Mouse (Mus musculus) liver, embryonic 15.5 days (tissue): Measurements from ENCODE around the gene Naa25. TPM values are rescaled to one million over a fixed set of nuclear protein-coding genes. Genes with fewer than 3 reads are reported as not detected.
A peak's percentile ranks its signal among the peaks of the same experiment; 100 is the strongest.
"Not testable (repeated sequence)": the region's sequence is repeated elsewhere in the genome, so short reads cannot be mapped to it uniquely, and the experiment has no call there.

ENCODE experiments used
- ATAC-seq: fragments of 200-750 bp; cut with Nextera tagmentation; 2 replicates; pipeline ENCODE4 v1.8.0; 2017; ENCODE audit warnings: moderate number of reproducible peaks, mild to moderate bottlenecking, moderate library complexity; ENCODE audit not compliant: insufficient read depth
- H3K27ac ChIP-seq: fragments of 300-500 bp; sonication (generic); replicated peaks from 2 replicates; pipeline ENCODE4 v1.5.1; 2015; ENCODE audit warnings: mild to moderate bottlenecking, inconsistent platforms
- H3K27me3 ChIP-seq: fragments of 300-500 bp; sonication (generic); 2 replicates; pipeline ENCODE4 v1.6.1; 2015; ENCODE audit warnings: mild to moderate bottlenecking, inconsistent platforms
- H3K36me3 ChIP-seq: fragments of 300-500 bp; sonication (generic); replicated peaks from 2 replicates; pipeline ENCODE4 v1.6.1; 2015; ENCODE audit warnings: moderate library complexity, mild to moderate bottlenecking, inconsistent platforms
- H3K4me1 ChIP-seq: fragments of 300-500 bp; sonication (generic); replicated peaks from 2 replicates; pipeline ENCODE4 v1.6.1; 2015; ENCODE audit warnings: inconsistent platforms
- H3K4me2 ChIP-seq: fragments of 300-500 bp; sonication (generic); 2 replicates; pipeline ENCODE4 v1.6.1; 2015; ENCODE audit warnings: moderate library complexity, mild to moderate bottlenecking, inconsistent platforms
- H3K4me3 ChIP-seq: fragments of 300-500 bp; sonication (generic); replicated peaks from 2 replicates; pipeline ENCODE4 v1.5.1; 2015; ENCODE audit warnings: mild to moderate bottlenecking, inconsistent platforms
- H3K9ac ChIP-seq: fragments of 300-500 bp; sonication (generic); 2 replicates; pipeline ENCODE4 v1.6.1; 2015; ENCODE audit warnings: moderate library complexity, mild to moderate bottlenecking, inconsistent platforms
- H3K9me3 ChIP-seq: fragments of 300-500 bp; sonication (generic); replicated peaks from 2 replicates; pipeline ENCODE4 v1.6.1; 2016; ENCODE audit warnings: inconsistent platforms
- WGBS: fragments of 180-500 bp; shearing (Covaris S2); methylation state at CpG from one replicate; pipeline ENCODE4 v1.1.7; 2015; ENCODE audit warnings: mixed read lengths; ENCODE audit not compliant: insufficient replicate concordance; 5-methylcytosine and 5-hydroxymethylcytosine counted together
- polyA plus RNA-seq: library from polyadenylated mRNA; unstranded; fragments of >200 nt; fragmentation: Nextera tagmentation; extraction: Ambion mirVana; gene quantifications from 2 replicates; pipeline ENCODE4 v1.2.1, GENCODE M21; 2015

The Naa25 gene
- 19.2 and 20.0 TPM in 2 replicates for polyA plus RNA-seq

DNA sequence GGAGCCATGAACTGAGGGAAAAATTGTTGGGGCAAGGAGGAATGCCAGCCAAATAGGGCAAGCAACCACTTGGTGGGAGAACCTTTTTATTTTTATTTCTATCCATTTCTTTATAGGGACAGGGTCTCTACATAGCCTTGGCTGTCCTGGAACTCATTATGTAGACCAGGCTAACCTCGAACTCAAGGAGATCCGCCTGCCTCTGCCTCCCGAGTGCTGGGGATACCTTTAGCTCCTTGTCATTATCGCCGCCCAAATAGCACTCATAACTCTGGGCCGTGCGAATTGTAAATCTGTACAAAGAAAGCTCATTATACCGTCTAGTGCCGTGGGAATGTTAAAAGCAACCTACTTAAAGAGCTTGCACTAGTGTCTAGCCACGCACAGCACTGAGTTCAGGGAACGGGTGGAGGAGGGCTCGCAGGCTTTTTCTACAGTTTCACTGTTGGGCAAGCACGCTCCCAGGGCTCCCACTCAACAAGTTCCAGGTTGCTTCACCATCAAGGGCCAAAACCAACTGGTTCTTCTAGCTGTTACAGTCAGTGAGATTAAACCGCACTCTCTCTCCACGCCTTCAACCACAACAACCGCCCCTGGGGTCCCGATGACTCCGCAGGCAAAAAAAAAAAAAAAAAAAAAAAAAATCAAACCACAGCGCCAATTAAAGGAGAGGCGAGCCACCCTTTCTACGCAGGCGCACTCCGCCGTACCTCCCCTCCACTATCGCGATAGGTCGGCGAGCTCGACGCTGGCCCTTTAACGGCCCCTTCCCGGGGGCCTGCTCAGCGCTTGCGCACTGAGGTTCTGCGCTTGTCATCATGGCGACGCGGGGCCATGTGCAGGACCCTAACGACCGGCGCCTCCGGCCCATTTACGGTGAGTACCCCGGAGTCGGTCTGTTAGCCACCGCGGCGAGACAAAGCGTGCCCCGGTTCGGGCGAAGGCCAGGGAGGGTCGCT lies at the start of gene Naa25:
Naa25 (plus strand) TSS at position 750 of the 959 bp plus-strand sequence.
- peak within 1 kb of the TSS; percentile 96 for H3K4me2 ChIP-seq
- WGBS = 6% methylated on average over 53 of the region's 53 CpGs

DNA sequence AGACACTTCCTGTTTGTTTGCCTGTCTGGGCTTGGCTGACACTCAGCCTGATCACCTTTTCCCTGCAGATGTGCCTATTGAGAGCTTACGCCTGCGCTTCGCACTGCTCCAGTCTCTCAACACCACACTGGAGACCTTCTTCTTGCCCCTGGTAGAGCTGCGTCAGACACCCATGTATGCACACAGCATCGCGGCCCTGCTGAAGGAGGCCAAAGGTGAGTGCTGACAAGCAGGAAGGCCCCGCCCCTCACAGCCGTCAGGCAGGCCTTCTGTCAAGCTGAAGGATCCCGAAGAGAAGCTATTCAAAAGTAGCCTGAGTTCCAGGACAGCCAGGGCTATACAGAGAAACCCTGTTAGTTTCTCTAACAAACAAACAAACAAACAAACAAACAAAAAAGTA lies 38.5 kb upstream of the Naa25 start:
- H3K27ac ChIP-seq = no peak overlapping the region
- H3K27me3 ChIP-seq = no peaks in the 10 kb centered on the region
- no peak overlapping the region for H3K9ac ChIP-seq
- H3K4me3 ChIP-seq = no peak overlapping the region
- 80% methylated on average over 9 of the region's 9 CpGs for WGBS
- ATAC-seq = no peak
- no peak overlapping the region for H3K4me2 ChIP-seq
- H3K9me3 ChIP-seq = no peaks in the 10 kb centered on the region
- H3K36me3 ChIP-seq = peaks cover 100% of the 10 kb centered on the region
- H3K4me1 ChIP-seq = no peaks in the 10 kb centered on the region

More for the DNA sequence above, at the start of gene Naa25:
- peak within 1 kb of the TSS; percentile 97 for H3K4me3 ChIP-seq
- H3K27ac ChIP-seq = peak within 1 kb of the TSS; percentile 95
- H3K36me3 ChIP-seq = peaks cover 17% of the 10 kb centered on the region
- H3K4me1 ChIP-seq = peaks cover 52% of the 10 kb centered on the region
- no peaks in the 10 kb centered on the region for H3K27me3 ChIP-seq
- peak within 1 kb of the TSS; percentile 87 for H3K9ac ChIP-seq
- no peaks in the 10 kb centered on the region for H3K9me3 ChIP-seq
- peak; percentile 91 for ATAC-seq

DNA sequence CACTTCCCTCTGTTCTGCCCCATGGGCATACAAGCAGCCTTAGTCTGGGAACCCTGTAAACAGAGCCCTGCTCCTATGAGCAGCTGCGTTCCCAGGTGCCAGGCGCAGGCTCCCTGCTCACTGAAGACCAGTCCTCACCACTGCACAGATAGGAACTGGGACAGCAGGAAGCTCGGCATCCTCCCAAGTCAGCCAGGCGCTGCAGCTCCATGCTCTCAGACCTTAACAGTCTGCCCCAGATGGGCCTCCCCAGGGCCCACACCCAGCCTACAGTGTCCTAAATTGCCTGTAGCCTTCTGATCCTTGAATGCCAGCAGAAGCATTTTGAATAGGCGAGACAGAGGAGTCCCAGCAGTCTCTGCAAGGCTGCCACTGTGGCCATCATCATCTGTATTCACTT lies 36.0 kb upstream of the Naa25 start:
- no peaks in the 10 kb centered on the region for H3K9me3 ChIP-seq
- H3K9ac ChIP-seq = no peak overlapping the region
- 84% methylated on average over 5 of the region's 5 CpGs for WGBS
- ATAC-seq = no peak
- H3K27me3 ChIP-seq = no peaks in the 10 kb centered on the region
- H3K4me1 ChIP-seq = no peaks in the 10 kb centered on the region
- H3K4me3 ChIP-seq = no peak overlapping the region
- peaks cover 100% of the 10 kb centered on the region for H3K36me3 ChIP-seq
- H3K27ac ChIP-seq = no peak overlapping the region
- no peak overlapping the region for H3K4me2 ChIP-seq

DNA sequence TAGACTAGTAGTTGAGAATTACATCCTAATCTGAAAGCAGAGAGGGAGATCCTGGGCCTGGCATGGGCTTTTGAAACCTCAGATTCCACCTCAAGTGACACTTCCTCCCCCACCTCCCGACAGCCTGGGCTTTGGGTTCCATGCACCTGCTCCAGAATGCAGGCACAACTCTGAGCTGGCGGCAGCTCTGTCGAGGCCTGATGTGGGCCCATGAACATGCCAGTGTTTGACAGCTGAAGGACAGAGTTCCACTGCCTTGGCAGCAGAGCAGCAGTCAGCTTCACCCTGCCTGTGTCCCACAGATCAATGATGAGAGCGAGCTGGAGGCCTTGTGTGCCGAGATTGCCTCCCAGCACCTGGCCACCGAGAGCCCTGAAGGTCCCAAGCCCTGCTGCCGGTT lies 34.3 kb upstream of the Naa25 start:
- Histone ChIP-seq H3K9ac (no peak overlapping the region), H3K9me3 (no peaks in the 10 kb centered on the region), H3K4me1 (no peaks in the 10 kb centered on the region), H3K27ac (no peak overlapping the region), H3K27me3 (no peaks in the 10 kb centered on the region), H3K4me2 (no peak overlapping the region), H3K4me3 (no peak overlapping the region), H3K36me3 (peaks cover 100% of the 10 kb centered on the region)
- no peak for ATAC-seq
- 90% methylated on average over 7 of the region's 7 CpGs for WGBS

DNA sequence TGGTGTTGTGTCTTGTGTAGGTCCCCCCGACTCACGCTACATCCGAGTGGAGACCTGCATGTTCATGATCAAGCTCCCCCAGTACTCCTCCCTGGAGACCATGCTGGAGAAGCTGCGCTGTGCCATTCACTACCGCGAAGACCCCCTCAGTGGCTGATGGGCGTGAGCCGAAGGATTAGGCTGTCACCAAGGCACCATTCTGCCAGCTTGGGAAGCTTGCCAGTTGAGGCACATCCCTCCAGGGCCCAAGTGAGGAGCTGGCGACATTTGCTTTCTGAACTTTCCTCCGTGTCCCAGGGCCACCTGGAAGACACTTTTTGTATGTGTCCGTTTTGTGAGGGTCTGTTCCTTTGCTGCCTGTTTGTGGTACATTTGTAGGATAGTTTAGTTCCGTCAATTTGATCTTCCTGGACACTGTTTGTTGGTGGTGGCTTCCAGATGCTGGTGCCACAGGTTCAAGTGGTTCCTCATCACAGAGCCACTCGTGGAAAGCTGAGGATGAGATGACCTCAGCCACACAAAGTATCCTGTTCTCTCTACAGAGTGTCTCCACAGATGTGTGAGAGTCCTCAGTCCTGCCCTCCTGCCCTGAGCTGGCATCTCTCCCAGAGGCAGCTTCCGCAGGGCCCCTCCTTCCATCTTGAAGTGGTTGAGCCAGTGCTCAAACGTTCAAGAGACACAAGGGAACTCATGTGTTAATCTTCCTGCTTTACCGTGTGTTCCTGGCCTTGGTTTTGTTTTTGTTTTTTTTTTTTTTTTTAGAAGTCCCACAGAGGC lies 31.1 kb upstream of the Naa25 start:
- no peak overlapping the region for H3K9ac ChIP-seq
- no peaks in the 10 kb centered on the region for H3K27me3 ChIP-seq
- ATAC-seq = no peak
- WGBS = 79% methylated on average over 16 of the region's 16 CpGs
- H3K4me2 ChIP-seq = no peak overlapping the region
- no peak overlapping the region for H3K4me3 ChIP-seq
- no peaks in the 10 kb centered on the region for H3K4me1 ChIP-seq
- H3K27ac ChIP-seq = no peak overlapping the region
- H3K9me3 ChIP-seq = no peaks in the 10 kb centered on the region
- H3K36me3 ChIP-seq = peaks cover 82% of the 10 kb centered on the region

DNA sequence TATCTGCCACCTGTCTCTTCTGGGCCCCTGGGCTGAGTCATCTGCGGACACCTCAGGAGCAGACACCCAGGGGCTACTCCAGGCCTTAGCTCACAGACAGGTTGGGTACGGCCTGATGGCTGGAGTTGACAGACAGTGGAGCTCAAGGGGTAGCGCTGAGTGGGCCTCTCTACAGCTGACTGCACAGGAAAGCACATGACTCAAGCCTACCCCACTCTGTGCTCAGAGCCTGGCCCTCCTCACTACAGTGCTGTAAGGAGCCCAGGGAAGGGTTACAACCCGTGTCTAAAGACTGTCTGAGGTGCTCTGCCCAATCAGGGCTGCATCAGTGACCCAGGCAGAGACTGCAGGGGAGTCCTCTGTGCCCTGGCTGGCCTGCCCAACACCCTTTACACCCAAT lies 30.5 kb upstream of the Naa25 start:
- 82% methylated on average over 4 of the region's 4 CpGs for WGBS
- no peak overlapping the region for H3K4me2 ChIP-seq
- no peak overlapping the region for H3K27ac ChIP-seq
- H3K4me3 ChIP-seq = no peak overlapping the region
- no peak overlapping the region for H3K9ac ChIP-seq
- no peak; the same call in 1 of the 2 replicates for ATAC-seq
- no peaks in the 10 kb centered on the region for H3K9me3 ChIP-seq
- H3K36me3 ChIP-seq = peaks cover 82% of the 10 kb centered on the region
- no peaks in the 10 kb centered on the region for H3K27me3 ChIP-seq
- H3K4me1 ChIP-seq = no peaks in the 10 kb centered on the region

DNA sequence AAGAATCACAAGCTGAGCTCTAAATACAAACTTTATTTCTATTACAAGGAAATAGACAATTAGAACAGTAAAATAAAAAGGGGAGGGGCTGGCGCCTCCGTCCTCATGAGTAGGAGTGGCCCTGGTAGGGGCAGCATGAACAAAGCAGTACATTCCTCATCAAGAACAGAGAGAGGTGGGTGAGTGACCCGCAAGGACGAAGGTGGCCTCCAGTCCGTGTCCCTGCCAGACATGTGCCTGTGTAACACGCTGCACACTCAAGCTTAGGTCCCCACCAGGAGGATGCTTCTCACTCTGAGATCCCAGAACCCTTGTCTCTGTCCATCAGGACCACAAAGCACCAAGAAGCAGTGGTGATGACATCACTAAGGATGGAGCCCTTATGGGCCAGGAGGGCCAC lies 26.0 kb upstream of the Naa25 start:
- Histone ChIP-seq H3K9ac (no peak overlapping the region), H3K27ac (no peak overlapping the region), H3K4me2 (no peak overlapping the region), H3K36me3 (peaks cover 76% of the 10 kb centered on the region), H3K27me3 (no peaks in the 10 kb centered on the region), H3K4me1 (no peaks in the 10 kb centered on the region), H3K4me3 (no peak overlapping the region), H3K9me3 (no peaks in the 10 kb centered on the region)
- no peak for ATAC-seq
- WGBS = 86% methylated on average over 6 of the region's 6 CpGs

DNA sequence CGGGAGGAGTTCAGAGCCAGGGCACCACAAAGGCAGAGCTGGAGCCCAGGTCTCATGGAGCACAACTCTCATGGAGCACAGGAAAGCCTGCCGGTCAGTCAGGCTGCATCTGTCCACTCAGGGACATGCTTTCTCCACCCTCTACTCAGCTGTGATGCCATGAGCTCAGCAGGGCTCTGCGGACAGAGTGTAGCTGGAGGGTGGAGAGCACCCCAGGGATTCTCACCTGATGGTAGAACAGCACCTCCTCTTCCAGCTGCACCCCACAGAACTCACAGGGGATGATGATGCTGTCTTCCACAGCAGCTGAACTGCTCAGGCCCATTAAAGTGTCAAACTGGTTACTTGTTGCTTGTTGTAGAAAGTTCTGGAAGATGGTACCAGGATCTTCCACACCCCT lies 22.9 kb upstream of the Naa25 start:
- WGBS = 80% methylated on average over 3 of the region's 3 CpGs
- H3K4me1 ChIP-seq = peaks cover 6% of the 10 kb centered on the region
- no peak overlapping the region for H3K9ac ChIP-seq
- no peak overlapping the region for H3K27ac ChIP-seq
- ATAC-seq = no peak
- no peak overlapping the region for H3K4me2 ChIP-seq
- no peaks in the 10 kb centered on the region for H3K27me3 ChIP-seq
- no peaks in the 10 kb centered on the region for H3K9me3 ChIP-seq
- H3K36me3 ChIP-seq = peaks cover 75% of the 10 kb centered on the region
- H3K4me3 ChIP-seq = no peak overlapping the region

DNA sequence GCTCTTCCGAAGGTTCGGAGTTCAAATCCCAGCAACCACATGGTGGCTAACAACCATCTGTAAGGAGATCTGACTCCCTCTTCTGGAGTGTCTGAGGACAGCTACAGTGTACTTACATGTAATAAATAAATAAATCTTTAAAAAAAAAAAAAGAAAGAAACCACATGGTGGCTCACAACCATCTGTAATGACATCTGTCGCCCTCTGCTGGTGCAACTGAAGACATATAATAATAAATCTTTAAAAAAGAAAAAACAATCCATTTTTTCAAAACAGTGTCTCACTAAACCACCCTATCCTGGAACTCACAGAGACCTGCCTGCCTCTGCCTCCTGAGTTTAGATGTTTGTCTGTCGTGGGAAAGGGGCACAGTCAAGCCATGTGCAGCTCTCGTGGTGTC lies 20.8 kb upstream of the Naa25 start:
- H3K4me3 ChIP-seq, H3K4me2 ChIP-seq, H3K4me1 ChIP-seq, H3K9me3 ChIP-seq, H3K27me3 ChIP-seq, H3K27ac ChIP-seq, H3K9ac ChIP-seq, ATAC-seq: not testable (repeated sequence)
- peaks cover 88% of the 10 kb centered on the region for H3K36me3 ChIP-seq
- WGBS = 61% methylated on average over 5 of the region's 5 CpGs

DNA sequence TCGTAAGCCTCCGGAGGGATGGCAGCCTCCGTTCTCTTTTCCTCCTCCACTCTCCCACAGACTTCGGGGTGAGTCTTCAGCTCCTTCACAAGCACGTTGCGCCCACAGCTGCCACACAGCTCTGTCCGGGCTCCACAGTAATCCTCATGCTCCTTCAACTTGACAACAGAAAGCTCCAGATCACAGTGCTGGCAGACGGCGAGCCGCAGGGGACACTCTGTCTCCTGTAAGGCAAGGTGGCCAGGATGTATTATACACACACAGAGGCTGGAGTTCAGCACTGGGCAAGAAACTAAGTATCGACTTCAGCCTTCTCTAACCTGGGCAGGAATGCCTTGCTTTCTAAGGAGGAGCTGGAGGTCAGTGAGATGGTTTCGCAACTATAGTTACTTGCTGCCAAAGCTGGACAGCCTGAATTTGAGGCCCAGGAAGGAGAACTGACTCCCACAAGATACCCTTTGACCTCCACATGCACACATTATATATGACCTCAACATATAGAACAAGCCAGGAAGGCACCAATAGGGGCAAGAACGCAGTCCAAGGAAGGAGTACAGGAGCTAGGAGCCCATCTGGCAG lies 19.0 kb upstream of the Naa25 start:
- WGBS = 88% methylated on average over 13 of the region's 13 CpGs

DNA sequence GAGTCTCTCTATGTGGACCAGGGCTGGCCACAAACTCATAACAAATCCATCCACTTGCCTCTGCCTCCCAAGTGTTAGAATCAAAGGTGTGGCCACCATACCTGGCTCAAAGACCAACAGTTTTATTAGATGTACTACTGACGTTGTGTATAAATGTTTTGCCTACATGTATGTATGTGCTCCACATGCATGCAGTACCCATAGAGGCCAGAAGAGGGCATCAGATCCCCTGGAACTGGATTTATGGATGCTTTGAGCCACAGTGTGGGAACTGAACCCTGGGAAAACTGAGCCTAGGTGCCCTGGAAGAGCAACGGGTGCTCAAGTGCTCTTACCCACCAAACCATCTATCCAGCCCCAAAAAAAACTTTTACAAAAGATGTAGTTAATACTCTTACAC lies 17.0 kb upstream of the Naa25 start:
- Histone ChIP-seq H3K27me3 (no peaks in the 10 kb centered on the region), H3K9me3 (no peaks in the 10 kb centered on the region), H3K4me2 (no peak overlapping the region), H3K4me1 (peaks cover 26% of the 10 kb centered on the region), H3K36me3 (peaks cover 55% of the 10 kb centered on the region), H3K4me3 (no peak overlapping the region), H3K9ac (no peak overlapping the region), H3K27ac (no peak overlapping the region)
- no peak for ATAC-seq
- WGBS = 80% methylated on average over 2 of the region's 2 CpGs

More for the DNA sequence above, 19.0 kb upstream of the Naa25 start:
- peaks cover 70% of the 10 kb centered on the region for H3K36me3 ChIP-seq
- H3K4me3 ChIP-seq = no peak overlapping the region
- H3K27ac ChIP-seq = no peak overlapping the region
- no peak overlapping the region for H3K9ac ChIP-seq
- H3K4me1 ChIP-seq = peaks cover 9% of the 10 kb centered on the region
- no peak overlapping the region for H3K4me2 ChIP-seq
- H3K9me3 ChIP-seq = no peaks in the 10 kb centered on the region
- no peak for ATAC-seq
- no peaks in the 10 kb centered on the region for H3K27me3 ChIP-seq
